Mouse (Mus musculus) MEL (cell line): ENCODE data around the gene Pawr. TPM values are rescaled to one million over a fixed set of nuclear protein-coding genes. Genes with fewer than 3 reads are reported as not detected.

Experiments used
- DNase-seq: peaks from one replicate; pipeline ENCODE4 v3.0.0; 2011; ENCODE audit warnings: low read depth, low spot score
- H3K27ac ChIP-seq: 2 replicates; pipeline ENCODE4 v1.5.1; 2012; ENCODE audit warnings: low read depth, mild to moderate bottlenecking, control low read depth, low read length, moderate library complexity; ENCODE audit not compliant: control insufficient read depth
- H3K27me3 ChIP-seq, 2 experiments: fragments of 150-350 bp in 1 of 2; sonication (generic) in 1 of 2; 2 replicates each; pipeline ENCODE4 v1.6.1; 2012; ENCODE audit warnings: low read length in 2 of 2, mild to moderate bottlenecking in 2 of 2, improper control_type of control experiment in 1 of 2, moderate library complexity in 1 of 2; ENCODE audit not compliant: insufficient read depth in 2 of 2, control insufficient read depth in 1 of 2
- H3K36me3 ChIP-seq, 2 experiments: 2 replicates each; pipeline ENCODE4 v1.6.1; 2012 to 2014; ENCODE audit warnings: low read length in 2 of 2, improper control_type of control experiment in 1 of 2, inconsistent platforms in 1 of 2, mild to moderate bottlenecking in 1 of 2; ENCODE audit not compliant: insufficient read depth in 2 of 2, control insufficient read depth in 1 of 2
- H3K4me1 ChIP-seq, 2 experiments: fragments of 150-350 bp in 1 of 2; sonication (generic) in 1 of 2; 2 replicates each; pipeline ENCODE4 v1.6.1; 2012; ENCODE audit warnings: low read length in 2 of 2, improper control_type of control experiment in 1 of 2, mild to moderate bottlenecking in 1 of 2; ENCODE audit not compliant: insufficient read depth in 2 of 2, control insufficient read depth in 1 of 2
- H3K4me3 ChIP-seq, 2 experiments: fragments of 150-350 bp in 1 of 2; sonication (generic) in 1 of 2; 2 replicates each; pipeline ENCODE4 v1.5.1; 2012; ENCODE audit warnings: low read depth in 2 of 2, low read length in 2 of 2, mild to moderate bottlenecking in 2 of 2, moderate library complexity in 2 of 2, control low read depth in 1 of 2, improper control_type of control experiment in 1 of 2; ENCODE audit not compliant: control insufficient read depth in 1 of 2, insufficient read depth in 1 of 2
- H3K79me2 ChIP-seq: 2 replicates; pipeline ENCODE4 v1.6.1; 2012; ENCODE audit warnings: mild to moderate bottlenecking, low read length, moderate library complexity; ENCODE audit not compliant: control insufficient read depth, poor library complexity, insufficient read depth
- H3K9ac ChIP-seq: 2 replicates; pipeline ENCODE4 v1.6.1; 2012; ENCODE audit warnings: low read depth, mild to moderate bottlenecking, control low read depth, low read length, moderate library complexity; ENCODE audit not compliant: control insufficient read depth, poor library complexity, severe bottlenecking
- H3K9me3 ChIP-seq: fragments of 150-350 bp; sonication (generic); replicated peaks from 2 replicates; pipeline ENCODE4 v1.6.1; 2012; ENCODE audit warnings: mild to moderate bottlenecking, low read length, improper control_type of control experiment, moderate library complexity; ENCODE audit not compliant: insufficient read depth
- BHLHE40 ChIP-seq: IDR thresholded peaks from 2 replicates; pipeline ENCODE4 v1.6.1; 2012; ENCODE audit warnings: low read depth, mild to moderate bottlenecking, inconsistent platforms, low read length, improper control_type of control experiment, borderline replicate concordance
- CHD1 ChIP-seq: IDR thresholded peaks from 2 replicates; pipeline ENCODE4 v1.6.1; 2012; ENCODE audit warnings: low read depth, mild to moderate bottlenecking, inconsistent platforms, low read length, improper control_type of control experiment
- CHD2 ChIP-seq: IDR thresholded peaks from 2 replicates; pipeline ENCODE4 v1.6.1; 2011; ENCODE audit warnings: low read length, improper control_type of control experiment
- CTCF ChIP-seq, 3 experiments: IDR thresholded peaks in 2 of 3; conservative IDR thresholded peaks in 1 of 3; 2 replicates each; pipeline ENCODE4 v1.5.1; 2011 to 2012; ENCODE audit warnings: low read length in 3 of 3, low read depth in 2 of 3, mild to moderate bottlenecking in 2 of 3, improper control_type of control experiment in 1 of 3, inconsistent platforms in 1 of 3, mixed read lengths in 1 of 3, moderate library complexity in 1 of 3; ENCODE audit not compliant: control insufficient read depth in 1 of 3, insufficient read depth in 1 of 3, poor library complexity in 1 of 3, severe bottlenecking in 1 of 3
- E2F4 ChIP-seq: IDR thresholded peaks from 2 replicates; pipeline ENCODE4 v1.6.1; 2011; ENCODE audit warnings: low read depth, low read length, improper control_type of control experiment, borderline replicate concordance
- EP300 ChIP-seq, 2 experiments: IDR thresholded peaks; 2 replicates each; pipeline ENCODE4 v1.6.1; 2011; ENCODE audit warnings: improper control_type of control experiment in 2 of 2, low read length in 2 of 2, low read depth in 1 of 2, mild to moderate bottlenecking in 1 of 2
- ETS1 ChIP-seq: IDR thresholded peaks from 2 replicates; pipeline ENCODE4 v1.6.1; 2012; ENCODE audit warnings: low read depth, mild to moderate bottlenecking, inconsistent platforms, low read length, improper control_type of control experiment, moderate library complexity
- GATA1 ChIP-seq: IDR thresholded peaks from 2 replicates; pipeline ENCODE4 v1.6.1; 2011; ENCODE audit warnings: low read depth, low read length, improper control_type of control experiment
- HCFC1 ChIP-seq: IDR thresholded peaks from 2 replicates; pipeline ENCODE4 v1.6.1; 2012; ENCODE audit warnings: low read depth, mild to moderate bottlenecking, inconsistent platforms, low read length, improper control_type of control experiment, moderate library complexity
- JUND ChIP-seq: IDR thresholded peaks from 2 replicates; pipeline ENCODE4 v1.6.1; 2011; ENCODE audit warnings: low read depth, mild to moderate bottlenecking, improper control_type of control experiment, low read length
- KAT2A ChIP-seq: conservative IDR thresholded peaks from 2 replicates; pipeline ENCODE4 v1.6.1; 2012; ENCODE audit warnings: low read depth, low read length, improper control_type of control experiment, inconsistent platforms
- MAFK ChIP-seq: IDR thresholded peaks from 2 replicates; pipeline ENCODE4 v1.6.1; 2011; ENCODE audit warnings: low read depth, mild to moderate bottlenecking, low read length, improper control_type of control experiment, borderline replicate concordance
- MAX ChIP-seq: IDR thresholded peaks from 2 replicates; pipeline ENCODE4 v1.6.1; 2011; ENCODE audit warnings: low read length, improper control_type of control experiment
- MEF2A ChIP-seq: IDR thresholded peaks from 2 replicates; pipeline ENCODE4 v1.6.1; 2014; ENCODE audit warnings: low read depth, mild to moderate bottlenecking, inconsistent platforms, low read length, improper control_type of control experiment; ENCODE audit not compliant: poor library complexity, insufficient replicate concordance, severe bottlenecking; ENCODE audit errors: extremely low read depth
- MXI1 ChIP-seq: IDR thresholded peaks from 2 replicates; pipeline ENCODE4 v1.6.1; 2011; ENCODE audit warnings: mild to moderate bottlenecking, low read depth, low read length, improper control_type of control experiment
- MYB ChIP-seq: IDR thresholded peaks from 2 replicates; pipeline ENCODE4 v1.6.1; 2011; ENCODE audit warnings: mild to moderate bottlenecking, low read depth, low read length, improper control_type of control experiment
- MYC ChIP-seq: IDR thresholded peaks from 2 replicates; pipeline ENCODE4 v1.6.1; 2011; ENCODE audit warnings: low read depth, mild to moderate bottlenecking, low read length, improper control_type of control experiment, moderate library complexity
- NELFE ChIP-seq: IDR thresholded peaks from 2 replicates; pipeline ENCODE4 v1.6.1; 2011; ENCODE audit warnings: low read depth, low read length, improper control_type of control experiment
- NRF1 ChIP-seq: IDR thresholded peaks from 2 replicates; pipeline ENCODE4 v1.6.1; 2014; ENCODE audit warnings: low read depth, mild to moderate bottlenecking, inconsistent platforms, low read length, improper control_type of control experiment, moderate library complexity; ENCODE audit not compliant: poor library complexity, insufficient read depth, severe bottlenecking
- POLR2AphosphoS2 ChIP-seq: IDR thresholded peaks from 2 replicates; pipeline ENCODE4 v1.6.1; 2011; ENCODE audit warnings: low read length, improper control_type of control experiment
- POLR2AphosphoS5 ChIP-seq: IDR thresholded peaks from 2 replicates; pipeline ENCODE4 v1.6.1; 2012; ENCODE audit warnings: low read depth, borderline replicate concordance, mild to moderate bottlenecking, inconsistent platforms, low read length, moderate library complexity, mixed read lengths
- RCOR1 ChIP-seq: IDR thresholded peaks from 2 replicates; pipeline ENCODE4 v1.6.1; 2012; ENCODE audit warnings: low read depth, mild to moderate bottlenecking, inconsistent platforms, low read length, improper control_type of control experiment
- SIN3A ChIP-seq: IDR thresholded peaks from 2 replicates; pipeline ENCODE4 v1.6.1; 2012; ENCODE audit warnings: low read length, improper control_type of control experiment, inconsistent platforms
- TAL1 ChIP-seq: IDR thresholded peaks from 2 replicates; pipeline ENCODE4 v1.6.1; 2012; ENCODE audit warnings: mild to moderate bottlenecking, inconsistent platforms, low read length, moderate library complexity, mixed read lengths
- TCF12 ChIP-seq: IDR thresholded peaks from 2 replicates; pipeline ENCODE4 v1.6.1; 2014; ENCODE audit warnings: low read depth, mild to moderate bottlenecking, inconsistent platforms, low read length, improper control_type of control experiment, moderate library complexity
- UBTF ChIP-seq: IDR thresholded peaks from 2 replicates; pipeline ENCODE4 v1.6.1; 2012; ENCODE audit warnings: low read depth, mild to moderate bottlenecking, inconsistent platforms, low read length, improper control_type of control experiment, moderate library complexity, borderline replicate concordance; ENCODE audit not compliant: insufficient read depth
- USF1 ChIP-seq: IDR thresholded peaks from 2 replicates; pipeline ENCODE4 v1.6.1; 2014; ENCODE audit warnings: low read depth, mild to moderate bottlenecking, inconsistent platforms, low read length, improper control_type of control experiment, moderate library complexity
- USF2 ChIP-seq, 2 experiments: IDR thresholded peaks; 2 replicates each; pipeline ENCODE4 v1.6.1; 2011 to 2012; ENCODE audit warnings: improper control_type of control experiment in 2 of 2, low read length in 2 of 2, borderline replicate concordance in 1 of 2, inconsistent platforms in 1 of 2, low read depth in 1 of 2, mild to moderate bottlenecking in 1 of 2; ENCODE audit not compliant: insufficient read depth in 1 of 2
- ZKSCAN1 ChIP-seq: IDR thresholded peaks from 2 replicates; pipeline ENCODE4 v1.6.1; 2012; ENCODE audit warnings: low read depth, mild to moderate bottlenecking, inconsistent platforms, low read length, improper control_type of control experiment, moderate library complexity
- polyA plus RNA-seq, 2 experiments: library from polyadenylated mRNA; stranded (reverse) in 1 of 2; unstranded in 1 of 2; fragments of >175 nt in 1 of 2; fragments of >200 nt in 1 of 2; gene quantifications; 2 replicates each; pipeline versions ENCODE4 v1.2.1 to v1.2.4; 2012; ENCODE audit warnings: low replicate concordance in 2 of 2, low read depth in 1 of 2; ENCODE audit not compliant: insufficient read length in 2 of 2, insufficient read depth in 1 of 2, missing spikeins in 1 of 2
- total RNA-seq: library from RNA; depleted of rRNA; stranded (reverse); fragments of 300-350 nt; gene quantifications from 2 replicates; pipeline ENCODE4 v1.2.3, GENCODE M21; 2012

Gene Pawr
- total and polyA plus RNA-seq, 3 experiments, result 20.7 to 29.6 TPM; not detected in 1

- TF ChIP-seq CHD1 (no peak), NELFE (peak; percentile 11; the same call in 1 of the 2 replicates), CHD2 (no peak), ETS1 (no peak), POLR2AphosphoS5 (no peak), UBTF (no peak), CTCF (IDR thresholded peaks at IDR 0.05 in 2 of 3, conservative IDR thresholded peaks at IDR 0.05 in 1 of 3; ENCODE audit: control insufficient read depth in 1 of 3, insufficient read depth in 1 of 3, low read depth in 2 of 3, low read length in 3 of 3, poor library complexity in 1 of 3, severe bottlenecking in 1 of 3) (peak in 1 of 3 experiments; percentile 4; a peak in 2 of 6 replicates), SIN3A (no peak), KAT2A (no peak), MAX (no peak), USF2 (IDR thresholded peaks at IDR 0.05; ENCODE audit: borderline replicate concordance in 1 of 2, insufficient read depth in 1 of 2, low read depth in 1 of 2, low read length in 2 of 2) (no peak), MYB (no peak), JUND (no peak), HCFC1 (no peak), NRF1 (peak; percentile 35; the same call in 1 of the 2 replicates), E2F4 (no peak), POLR2AphosphoS2 (no peak), EP300 (IDR thresholded peaks at IDR 0.05; ENCODE audit: low read depth in 1 of 2, low read length in 2 of 2) (no peak), TAL1 (no peak), MAFK (no peak), BHLHE40 (no peak), GATA1 (no peak)
- TF ChIP-seq, all 39 proteins: peak for 6
Observed at GRCm38 (mm10) chr10:108332571-108333541, 935 bp downstream of the Pawr start (continued).

- Histone ChIP-seq H3K9ac (peak overlapping the region; percentile 93), H3K27ac (peak overlapping the region; percentile 52), H3K79me2 (peaks cover 24% of the 10 kb centered on the region), H3K4me1 (peaks cover 12% of the 10 kb centered on the region in 2 experiments; a peak in 3 of 4 replicates), H3K4me3 (peak overlapping the region; percentile 83 to 95), H3K36me3 (peaks cover 0 to 16% of the 10 kb centered on the region in 2 experiments; a peak in 3 of 4 replicates), H3K27me3 (no peaks in the 10 kb centered on the region), H3K9me3 (no peaks in the 10 kb centered on the region)
- peak; percentile 77 for DNase-seq
- TF ChIP-seq SIN3A, result peak; percentile 84
- TF ChIP-seq MXI1, result peak; percentile 79
- no peak for TF ChIP-seq JUND
- TF ChIP-seq POLR2AphosphoS2, result no peak
- TF ChIP-seq GATA1, result peak; percentile 78
- no peak for TF ChIP-seq RCOR1
- TF ChIP-seq BHLHE40, result peak; percentile 60; the same call in 1 of the 2 replicates
- TF ChIP-seq USF2 (IDR thresholded peaks at IDR 0.05; ENCODE audit: borderline replicate concordance in 1 of 2, insufficient read depth in 1 of 2, low read depth in 1 of 2, low read length in 2 of 2), result no peak
- peak; percentile 63 for TF ChIP-seq MAX
- TF ChIP-seq MYC, result peak; percentile 69; the same call in 1 of the 2 replicates
- peak; percentile 82 for TF ChIP-seq ETS1
- TF ChIP-seq ZKSCAN1, result no peak
- peak; percentile 72 for TF ChIP-seq USF1
- TF ChIP-seq MEF2A, result no peak
- TF ChIP-seq TCF12, result no peak
Observed at GRCm38 (mm10) chr10:108333642-108334041, 1.7 kb downstream of the Pawr start.
